Comparison of ENCODE assay signal across 18 mouse cellular contexts in genomic region chr16:36649304-36649703, GRCm38 (mm10).
"Had no signal": no experiment of that assay in that cellular context is flagged by ENCODE, and none has a peak within 500 bp of the region (broad histone marks: within the 10 kb centered on the region; RNA-seq: fewer than 3 reads in every experiment).

No protein-coding gene starts in this region.

- DNase-seq: kidney, postnatal 10 days; kidney, postnatal 36 days; left cerebral cortex, postnatal 4 days; liver, postnatal 0 days; lung, embryonic 14.5 days; right cerebral cortex, adult 18-20 months; right cerebral cortex, postnatal 14 days; right cerebral cortex, postnatal 4 days; thymus, adult 2 months; thymus, postnatal 14 days; thymus, postnatal 4 days had no signal

- H3K36me3 ChIP-seq: kidney, embryonic 15.5 days; limb, embryonic 12.5 days; limb, embryonic 15.5 days; midbrain, embryonic 12.5 days; midbrain, embryonic 15.5 days; neural tube, embryonic 12.5 days; neural tube, embryonic 15.5 days had no signal

- H3K27me3 ChIP-seq: kidney, embryonic 15.5 days; limb, embryonic 12.5 days; limb, embryonic 15.5 days; midbrain, embryonic 12.5 days; midbrain, embryonic 15.5 days; neural tube, embryonic 12.5 days; neural tube, embryonic 15.5 days had no signal

- H3K4me3 ChIP-seq: kidney, embryonic 15.5 days; limb, embryonic 12.5 days; limb, embryonic 15.5 days; midbrain, embryonic 12.5 days; midbrain, embryonic 15.5 days; neural tube, embryonic 12.5 days; neural tube, embryonic 15.5 days had no signal

- H3K4me1 ChIP-seq: kidney, embryonic 15.5 days; limb, embryonic 12.5 days; limb, embryonic 15.5 days; midbrain, embryonic 15.5 days; neural tube, embryonic 12.5 days; neural tube, embryonic 15.5 days had no signal

- H3K9me3 ChIP-seq: kidney, embryonic 15.5 days; limb, embryonic 12.5 days; limb, embryonic 15.5 days; midbrain, embryonic 12.5 days; midbrain, embryonic 15.5 days; neural tube, embryonic 12.5 days; neural tube, embryonic 15.5 days had no signal
